Mouse (Mus musculus): Measurements from ENCODE around the gene Galnt14. TPM values are rescaled to one million over a fixed set of nuclear protein-coding genes. Genes with fewer than 3 reads are reported as not detected.

The Galnt14 gene
- total and polyA plus RNA-seq, 2 experiments from 2014 or later, result 16.8 to 17.8 TPM

DNA sequence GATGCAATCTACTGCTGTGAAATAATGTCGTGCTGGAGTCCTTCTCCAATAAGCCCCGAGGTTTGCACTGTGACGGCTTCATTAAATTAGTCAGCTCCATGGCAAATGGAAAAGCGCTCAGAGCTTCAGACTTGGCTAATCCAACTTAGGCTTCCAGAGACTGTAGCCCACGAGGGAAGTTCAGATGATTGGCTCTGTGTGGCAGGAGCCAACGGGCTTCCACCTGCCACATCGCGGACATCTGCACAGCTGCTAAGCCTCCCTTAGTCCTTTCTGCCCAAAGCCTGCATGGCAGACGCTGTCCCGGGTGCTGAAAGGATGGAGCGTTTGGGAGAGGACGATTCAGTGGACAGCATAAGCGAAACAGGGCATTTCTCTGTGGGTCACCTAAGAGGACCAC is 222.5 kb downstream of the Galnt14 start:
- Histone ChIP-seq H3K27ac (ENCODE audit: low read depth, low read length) (no peak overlapping the region), H3K36me3 (ENCODE audit: insufficient read depth) (no peaks in the 10 kb centered on the region), H3K4me1 (ENCODE audit: insufficient read depth) (0 out of 2 replicates have a peak, but pooled peaks cover 4% of the 10 kb centered on the region), H3K27me3 (ENCODE audit: insufficient read depth, low read length) (no peaks in the 10 kb centered on the region), H3K9ac (no peak overlapping the region), H3K9me3 (ENCODE audit: low read length) (no peaks in the 10 kb centered on the region), H3K4me2 (ENCODE audit: low read depth) (peak overlapping the region; percentile 17; the same call in 1 of the 2 replicates), H3K4me3 (ENCODE audit: low read depth, low read length) (no peak overlapping the region)
- ATAC-seq (peak; percentile 47; the same call in 1 of the 2 replicates), DNase-seq (peak; percentile 18)
- TF ChIP-seq CTCF (IDR thresholded peaks at IDR 0.05; ENCODE audit: low read depth), result no peak
- 14% methylated on average over 13 of the region's 13 CpGs for WGBS

- H3K36me3 ChIP-seq (ENCODE audit: insufficient read depth), result no peaks in the 10 kb centered on the region
- ATAC-seq (no peak), DNase-seq (no peak)
- no peaks in the 10 kb centered on the region for H3K27me3 ChIP-seq (ENCODE audit: insufficient read depth, low read length)
- H3K4me1 ChIP-seq (ENCODE audit: insufficient read depth), result 0 out of 2 replicates have a peak, but pooled peaks cover 4% of the 10 kb centered on the region
- H3K9me3 ChIP-seq (ENCODE audit: low read length), result no peaks in the 10 kb centered on the region
- no peak overlapping the region for H3K4me3 ChIP-seq (ENCODE audit: low read depth, low read length)
- no peak overlapping the region for H3K9ac ChIP-seq
- no peak for TF ChIP-seq CTCF (IDR thresholded peaks at IDR 0.05; ENCODE audit: low read depth)
- H3K27ac ChIP-seq (ENCODE audit: low read depth, low read length), result no peak overlapping the region
- no peak overlapping the region for H3K4me2 ChIP-seq (ENCODE audit: low read depth)
- 59% methylated on average over 3 of the region's 3 CpGs for WGBS
These were observed 222.9 kb downstream of the Galnt14 start for GRCm38 (mm10) chr17:73487380-73487779.

- ATAC-seq (peak; percentile 32), DNase-seq (peak; percentile 16)
- Histone ChIP-seq H3K27me3 (ENCODE audit: insufficient read depth, low read length) (no peaks in the 10 kb centered on the region), H3K4me2 (ENCODE audit: low read depth) (no peak overlapping the region), H3K27ac (ENCODE audit: low read depth, low read length) (no peak overlapping the region), H3K4me3 (ENCODE audit: low read depth, low read length) (no peak overlapping the region), H3K9ac (no peak overlapping the region), H3K4me1 (ENCODE audit: insufficient read depth) (no peaks in the 10 kb centered on the region), H3K9me3 (ENCODE audit: low read length) (no peaks in the 10 kb centered on the region), H3K36me3 (ENCODE audit: insufficient read depth) (no peaks in the 10 kb centered on the region)
- TF ChIP-seq CTCF (IDR thresholded peaks at IDR 0.05; ENCODE audit: low read depth), result no peak
- 32% methylated on average over 11 of the region's 11 CpGs for WGBS
These were observed 232.9 kb downstream of the Galnt14 start for GRCm38 (mm10) chr17:73477096-73478076.

DNA sequence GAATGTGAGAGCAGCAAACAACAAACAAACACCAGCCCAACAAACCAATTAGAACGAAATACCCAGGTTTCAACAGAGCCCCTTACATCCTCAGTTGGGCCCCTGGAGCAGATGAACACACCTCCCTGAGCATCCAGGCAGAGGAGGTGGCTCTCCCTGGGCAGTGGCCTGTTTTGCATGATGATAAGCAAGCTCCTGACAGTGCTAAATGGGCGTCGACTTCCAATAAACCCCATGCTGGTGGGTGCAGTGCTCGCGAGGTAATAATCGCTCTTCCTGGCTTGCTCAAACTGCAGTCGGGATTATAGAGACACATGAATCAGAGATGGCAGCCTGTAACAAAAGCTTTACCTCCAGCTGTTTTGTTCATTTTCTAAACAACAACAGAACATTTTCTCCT is 235.9 kb downstream of the Galnt14 start:
- no peak overlapping the region for H3K9ac ChIP-seq
- no peak overlapping the region for H3K27ac ChIP-seq (ENCODE audit: low read depth, low read length)
- DNase-seq, result no peak
- no peak overlapping the region for H3K4me3 ChIP-seq (ENCODE audit: low read depth, low read length)
- H3K4me2 ChIP-seq (ENCODE audit: low read depth), result no peak overlapping the region
- TF ChIP-seq CTCF (IDR thresholded peaks at IDR 0.05; ENCODE audit: low read depth), result no peak
- WGBS, result 36% methylated on average over 7 of the region's 7 CpGs
- H3K36me3 ChIP-seq (ENCODE audit: insufficient read depth), result no peaks in the 10 kb centered on the region
- no peaks in the 10 kb centered on the region for H3K4me1 ChIP-seq (ENCODE audit: insufficient read depth)
- no peaks in the 10 kb centered on the region for H3K27me3 ChIP-seq (ENCODE audit: insufficient read depth, low read length)
- ATAC-seq, result no peak
- no peaks in the 10 kb centered on the region for H3K9me3 ChIP-seq (ENCODE audit: low read length)

- Histone ChIP-seq H3K4me3 (ENCODE audit: low read depth, low read length) (no peak overlapping the region), H3K4me1 (ENCODE audit: insufficient read depth) (no peaks in the 10 kb centered on the region), H3K27ac (ENCODE audit: low read depth, low read length) (no peak overlapping the region), H3K9ac (no peak overlapping the region), H3K36me3 (ENCODE audit: insufficient read depth) (no peaks in the 10 kb centered on the region), H3K4me2 (ENCODE audit: low read depth) (no peak overlapping the region), H3K27me3 (ENCODE audit: insufficient read depth, low read length) (no peaks in the 10 kb centered on the region), H3K9me3 (ENCODE audit: low read length) (no peaks in the 10 kb centered on the region)
- no peak for DNase-seq
- 64% methylated on average over 3 of the region's 3 CpGs for WGBS
- no peak for TF ChIP-seq CTCF (IDR thresholded peaks at IDR 0.05; ENCODE audit: low read depth)
- no peak for ATAC-seq
These were observed 237.2 kb downstream of the Galnt14 start for GRCm38 (mm10) chr17:73473012-73473411.

- DNase-seq (no peak), ATAC-seq (no peak)
- Histone ChIP-seq H3K4me3 (ENCODE audit: low read depth, low read length) (no peak overlapping the region), H3K36me3 (ENCODE audit: insufficient read depth) (no peaks in the 10 kb centered on the region), H3K9ac (no peak overlapping the region), H3K4me1 (ENCODE audit: insufficient read depth) (no peaks in the 10 kb centered on the region), H3K4me2 (ENCODE audit: low read depth) (no peak overlapping the region), H3K9me3 (ENCODE audit: low read length) (no peaks in the 10 kb centered on the region), H3K27ac (ENCODE audit: low read depth, low read length) (no peak overlapping the region), H3K27me3 (ENCODE audit: insufficient read depth, low read length) (no peaks in the 10 kb centered on the region)
- TF ChIP-seq CTCF (IDR thresholded peaks at IDR 0.05; ENCODE audit: low read depth), result no peak
- WGBS, result 89% methylated on average over 4 of the region's 4 CpGs
These were observed 249.4 kb downstream of the Galnt14 start for GRCm38 (mm10) chr17:73460874-73461273.

DNA sequence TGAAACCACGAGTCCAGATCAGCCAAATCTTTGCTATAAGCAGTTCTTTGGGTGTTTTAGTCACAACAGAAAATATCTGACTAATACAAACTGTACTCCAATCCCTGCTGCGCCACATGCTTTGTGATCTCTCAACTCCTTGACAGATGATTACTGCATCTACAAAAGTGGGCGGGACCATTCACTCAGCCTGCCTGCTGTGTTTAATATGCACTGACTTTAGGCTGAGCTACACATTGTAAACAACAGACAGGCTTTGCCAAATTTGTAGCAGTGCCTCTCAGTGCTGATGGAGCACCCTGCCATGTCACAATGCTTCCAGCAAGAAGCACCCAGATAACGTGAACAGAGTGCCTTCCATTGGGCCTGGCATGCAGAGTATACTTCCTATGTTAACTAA is 251.5 kb downstream of the Galnt14 start:
- WGBS, result 50% methylated on average over 4 of the region's 4 CpGs
- Histone ChIP-seq H3K4me3 (ENCODE audit: low read depth, low read length) (no peak overlapping the region), H3K9ac (no peak overlapping the region), H3K9me3 (ENCODE audit: low read length) (no peaks in the 10 kb centered on the region), H3K4me2 (ENCODE audit: low read depth) (no peak overlapping the region), H3K4me1 (ENCODE audit: insufficient read depth) (no peaks in the 10 kb centered on the region), H3K27ac (ENCODE audit: low read depth, low read length) (no peak overlapping the region), H3K27me3 (ENCODE audit: insufficient read depth, low read length) (no peaks in the 10 kb centered on the region), H3K36me3 (ENCODE audit: insufficient read depth) (no peaks in the 10 kb centered on the region)
- TF ChIP-seq CTCF (IDR thresholded peaks at IDR 0.05; ENCODE audit: low read depth), result no peak
- ATAC-seq, result peak; percentile 61; the same call in 1 of the 2 replicates
- no peak for DNase-seq

All from forebrain, postnatal 0 days (tissue).